23 mouse cellular contexts compared by ENCODE assay signal in genomic region chr7:35627371-35627770, GRCm38 (mm10). TPM values are rescaled to one million over a fixed set of nuclear protein-coding genes. Genes with fewer than 3 reads are reported as not detected.
A peak's percentile ranks its signal among the peaks of the same experiment; 100 is the strongest.
DNase-seq lines count a peak whose midpoint lies in the region; ATAC-seq and TF ChIP-seq lines count a peak whose summit lies in the region.
"Had no signal": no experiment of that assay in that cellular context is flagged by ENCODE, and none has a peak within 500 bp of the region (broad histone marks: within the 10 kb centered on the region; RNA-seq: fewer than 3 reads in every experiment).

No protein-coding gene starts in this region.

- DNase-seq in cerebellum, adult 11 months = peak; percentile 36
- DNase-seq in kidney, postnatal 4 days = peak; percentile 13 to 16
- no peak for DNase-seq in kidney, adult 8-10 months
- DNase-seq in cerebellum, adult 2 months = peak; percentile 43 to 60
- peak; percentile 36 to 52 for DNase-seq in cerebellum, postnatal 14 days
- no peak for DNase-seq in lung, postnatal 14 days
- no peak for DNase-seq in adrenal gland, adult 2 months
- DNase-seq: adrenal gland, postnatal 10 days; B cell, adult 2 months; gastrocnemius, adult 2 months; gastrocnemius, postnatal 25 days; heart, postnatal 36 days; kidney, adult 11 months had no signal

- no peak overlapping the region for H3K4me3 ChIP-seq in cerebellum, adult 2 months (replicated peaks; ENCODE audit: insufficient read depth, low read depth, low read length)
- H3K4me3 ChIP-seq: embryonic facial prominence, embryonic 15.5 days; erythroblast, embryonic 14.5 days; forebrain, embryonic 10.5 days; gastrocnemius, adult 2 months; heart, embryonic 12.5 days had no signal

- no peaks in the 10 kb centered on the region for H3K27me3 ChIP-seq in cerebellum, adult 2 months (ENCODE audit: control insufficient read depth, insufficient read depth, low read length)
- H3K27me3 ChIP-seq: embryonic facial prominence, embryonic 15.5 days; heart, embryonic 12.5 days had no signal

- no peak overlapping the region for H3K27ac ChIP-seq in cerebellum, adult 2 months (ENCODE audit: insufficient read depth, low read length)
- H3K27ac ChIP-seq: embryonic facial prominence, embryonic 15.5 days; forebrain, embryonic 10.5 days; gastrocnemius, adult 2 months had no signal

- 13% methylated on average over 10 of the region's 10 CpGs for WGBS in cerebellum, adult 2 months

- TF ChIP-seq CTCF in cerebellum, adult 2 months (IDR thresholded peaks at IDR 0.05; ENCODE audit: borderline replicate concordance, insufficient read depth, low read depth, low read length) = no peak

- TF ChIP-seq POLR2A in cerebellum, adult 2 months (IDR thresholded peaks at IDR 0.05; ENCODE audit: borderline replicate concordance, insufficient read depth, low read length) = no peak

- no peak for ATAC-seq in cerebellum, adult (ENCODE audit: insufficient number of reproducible peaks, low FRiP score, low TSS enrichment)
- ATAC-seq: CD4-positive, CD25-positive, alpha-beta regulatory T cell, adult 4 months; forebrain, embryonic 14.5 days; hindbrain, embryonic 16.5 days; inflammation-experienced regulatory T-cells, adult 6 months had no signal

- peaks cover 11% of the 10 kb centered on the region for H3K4me1 ChIP-seq in cerebellum, adult 2 months (ENCODE audit: control insufficient read depth, insufficient read depth, low read length)
- H3K4me1 ChIP-seq: embryonic facial prominence, embryonic 15.5 days; forebrain, embryonic 10.5 days; heart, embryonic 12.5 days had no signal

RNA-seq across cellular contexts. Expression of gene Pdcd5, which starts 19.9 kb away (rescaled TPM):
- 93.8 and 99.5 TPM in 2 replicates for polyA plus RNA-seq in cerebellum, adult 2 months (2012; rRNA removed)
- 10 to 100 TPM; 87.1 to 88.8 TPM for total RNA-seq in adrenal gland, adult 2 months (2021)
- 21.2 and 21.3 TPM in 2 replicates for polyA plus RNA-seq in adrenal gland, adult 2 months (2012; rRNA removed)

RNA-seq across cellular contexts. Expression of gene Ankrd27, which starts 41.3 kb away (rescaled TPM):
- 23.5 and 25.0 TPM in 2 replicates for polyA plus RNA-seq in cerebellum, adult 2 months (2012; rRNA removed)
- 10 to 100 TPM; 27.7 to 30.4 TPM for total RNA-seq in adrenal gland, adult 2 months (2021)
- polyA plus RNA-seq in adrenal gland, adult 2 months (2012; rRNA removed) = 14.5 and 19.9 TPM in 2 replicates

RNA-seq across cellular contexts. Expression of gene Rgs9bp, which starts 42.0 kb away (rescaled TPM):
- 0.03 and 0.07 TPM in 2 replicates for polyA plus RNA-seq in cerebellum, adult 2 months (2012; rRNA removed)
- under 1 TPM; 0.17 to 0.21 TPM for total RNA-seq in adrenal gland, adult 2 months (2021)
- polyA plus RNA-seq in adrenal gland, adult 2 months (2012; rRNA removed) = 0.04 and 0.07 TPM in 2 replicates
- total RNA-seq: heart, adult 8-10 months had no signal
- polyA plus RNA-seq: CD4-positive, CD25-positive, alpha-beta regulatory T cell, adult 4 months; erythroblast, embryonic 14.5 days; inflammation-experienced regulatory T-cells, adult 6 months had no signal

Comparison
In these comparisons a context has a peak if more than half of its experiments do, and no peak if none do; other contexts are left out.
1. DNase-seq: peak in cerebellum, adult 11 months (single experiment), kidney, postnatal 4 days (2 of 2), cerebellum, adult 2 months (2 of 2) and cerebellum, postnatal 14 days (2 of 2); none in kidney, adult 8-10 months (0 of 2), lung, postnatal 14 days (single experiment) and adrenal gland, adult 2 months (single experiment).